Mouse (Mus musculus) MEL (cell line): Measurements from ENCODE around the gene Fmod. TPM values are rescaled to one million over a fixed set of nuclear protein-coding genes. Genes with fewer than 3 reads are reported as not detected.

ENCODE experiments used
- DNase-seq: peaks from one replicate; pipeline ENCODE4 v3.0.0; 2011; ENCODE audit warnings: low read depth, low spot score
- H3K27ac ChIP-seq: 2 replicates; pipeline ENCODE4 v1.5.1; 2012; ENCODE audit warnings: low read depth, mild to moderate bottlenecking, control low read depth, low read length, moderate library complexity; ENCODE audit not compliant: control insufficient read depth
- H3K27me3 ChIP-seq, 2 experiments: fragments of 150-350 bp in 1 of 2; sonication (generic) in 1 of 2; 2 replicates each; pipeline ENCODE4 v1.6.1; 2012; ENCODE audit warnings: low read length in 2 of 2, mild to moderate bottlenecking in 2 of 2, improper control_type of control experiment in 1 of 2, moderate library complexity in 1 of 2; ENCODE audit not compliant: insufficient read depth in 2 of 2, control insufficient read depth in 1 of 2
- H3K36me3 ChIP-seq, 2 experiments: 2 replicates each; pipeline ENCODE4 v1.6.1; 2012 to 2014; ENCODE audit warnings: low read length in 2 of 2, improper control_type of control experiment in 1 of 2, inconsistent platforms in 1 of 2, mild to moderate bottlenecking in 1 of 2; ENCODE audit not compliant: insufficient read depth in 2 of 2, control insufficient read depth in 1 of 2
- H3K4me1 ChIP-seq, 2 experiments: fragments of 150-350 bp in 1 of 2; sonication (generic) in 1 of 2; 2 replicates each; pipeline ENCODE4 v1.6.1; 2012; ENCODE audit warnings: low read length in 2 of 2, improper control_type of control experiment in 1 of 2, mild to moderate bottlenecking in 1 of 2; ENCODE audit not compliant: insufficient read depth in 2 of 2, control insufficient read depth in 1 of 2
- H3K4me3 ChIP-seq, 2 experiments: fragments of 150-350 bp in 1 of 2; sonication (generic) in 1 of 2; 2 replicates each; pipeline ENCODE4 v1.5.1; 2012; ENCODE audit warnings: low read depth in 2 of 2, low read length in 2 of 2, mild to moderate bottlenecking in 2 of 2, moderate library complexity in 2 of 2, control low read depth in 1 of 2, improper control_type of control experiment in 1 of 2; ENCODE audit not compliant: control insufficient read depth in 1 of 2, insufficient read depth in 1 of 2
- H3K79me2 ChIP-seq: 2 replicates; pipeline ENCODE4 v1.6.1; 2012; ENCODE audit warnings: mild to moderate bottlenecking, low read length, moderate library complexity; ENCODE audit not compliant: control insufficient read depth, poor library complexity, insufficient read depth
- H3K9ac ChIP-seq: 2 replicates; pipeline ENCODE4 v1.6.1; 2012; ENCODE audit warnings: low read depth, mild to moderate bottlenecking, control low read depth, low read length, moderate library complexity; ENCODE audit not compliant: control insufficient read depth, poor library complexity, severe bottlenecking
- H3K9me3 ChIP-seq: fragments of 150-350 bp; sonication (generic); replicated peaks from 2 replicates; pipeline ENCODE4 v1.6.1; 2012; ENCODE audit warnings: mild to moderate bottlenecking, low read length, improper control_type of control experiment, moderate library complexity; ENCODE audit not compliant: insufficient read depth
- CHD1 ChIP-seq: IDR thresholded peaks from 2 replicates; pipeline ENCODE4 v1.6.1; 2012; ENCODE audit warnings: low read depth, mild to moderate bottlenecking, inconsistent platforms, low read length, improper control_type of control experiment
- CTCF ChIP-seq, 3 experiments: IDR thresholded peaks in 2 of 3; conservative IDR thresholded peaks in 1 of 3; 2 replicates each; pipeline ENCODE4 v1.5.1; 2011 to 2012; ENCODE audit warnings: low read length in 3 of 3, low read depth in 2 of 3, mild to moderate bottlenecking in 2 of 3, improper control_type of control experiment in 1 of 3, inconsistent platforms in 1 of 3, mixed read lengths in 1 of 3, moderate library complexity in 1 of 3; ENCODE audit not compliant: control insufficient read depth in 1 of 3, insufficient read depth in 1 of 3, poor library complexity in 1 of 3, severe bottlenecking in 1 of 3
- EP300 ChIP-seq, 2 experiments: IDR thresholded peaks; 2 replicates each; pipeline ENCODE4 v1.6.1; 2011; ENCODE audit warnings: improper control_type of control experiment in 2 of 2, low read length in 2 of 2, low read depth in 1 of 2, mild to moderate bottlenecking in 1 of 2
- ETS1 ChIP-seq: IDR thresholded peaks from 2 replicates; pipeline ENCODE4 v1.6.1; 2012; ENCODE audit warnings: low read depth, mild to moderate bottlenecking, inconsistent platforms, low read length, improper control_type of control experiment, moderate library complexity
- GABPA ChIP-seq: IDR thresholded peaks from 2 replicates; pipeline ENCODE4 v1.6.1; 2012; ENCODE audit warnings: low read depth, mild to moderate bottlenecking, inconsistent platforms, low read length, improper control_type of control experiment, moderate library complexity
- GATA1 ChIP-seq: IDR thresholded peaks from 2 replicates; pipeline ENCODE4 v1.6.1; 2011; ENCODE audit warnings: low read depth, low read length, improper control_type of control experiment
- HCFC1 ChIP-seq: IDR thresholded peaks from 2 replicates; pipeline ENCODE4 v1.6.1; 2012; ENCODE audit warnings: low read depth, mild to moderate bottlenecking, inconsistent platforms, low read length, improper control_type of control experiment, moderate library complexity
- KAT2A ChIP-seq: conservative IDR thresholded peaks from 2 replicates; pipeline ENCODE4 v1.6.1; 2012; ENCODE audit warnings: low read depth, low read length, improper control_type of control experiment, inconsistent platforms
- MAFK ChIP-seq: IDR thresholded peaks from 2 replicates; pipeline ENCODE4 v1.6.1; 2011; ENCODE audit warnings: low read depth, mild to moderate bottlenecking, low read length, improper control_type of control experiment, borderline replicate concordance
- MAZ ChIP-seq: IDR thresholded peaks from 2 replicates; pipeline ENCODE4 v1.6.1; 2012; ENCODE audit warnings: low read depth, mild to moderate bottlenecking, inconsistent platforms, low read length, improper control_type of control experiment
- MXI1 ChIP-seq: IDR thresholded peaks from 2 replicates; pipeline ENCODE4 v1.6.1; 2011; ENCODE audit warnings: mild to moderate bottlenecking, low read depth, low read length, improper control_type of control experiment
- MYB ChIP-seq: IDR thresholded peaks from 2 replicates; pipeline ENCODE4 v1.6.1; 2011; ENCODE audit warnings: mild to moderate bottlenecking, low read depth, low read length, improper control_type of control experiment
- NRF1 ChIP-seq: IDR thresholded peaks from 2 replicates; pipeline ENCODE4 v1.6.1; 2014; ENCODE audit warnings: low read depth, mild to moderate bottlenecking, inconsistent platforms, low read length, improper control_type of control experiment, moderate library complexity; ENCODE audit not compliant: poor library complexity, insufficient read depth, severe bottlenecking
- POLR2A ChIP-seq, 2 experiments: IDR thresholded peaks; 2 replicates each; pipeline ENCODE4 v1.6.1; 2011 to 2012; ENCODE audit warnings: low read length in 2 of 2, mild to moderate bottlenecking in 2 of 2, control low read depth in 1 of 2, improper control_type of control experiment in 1 of 2, low read depth in 1 of 2, moderate library complexity in 1 of 2; ENCODE audit not compliant: control insufficient read depth in 1 of 2, insufficient read depth in 1 of 2, poor library complexity in 1 of 2
- POLR2AphosphoS2 ChIP-seq: IDR thresholded peaks from 2 replicates; pipeline ENCODE4 v1.6.1; 2011; ENCODE audit warnings: low read length, improper control_type of control experiment
- POLR2AphosphoS5 ChIP-seq: IDR thresholded peaks from 2 replicates; pipeline ENCODE4 v1.6.1; 2012; ENCODE audit warnings: low read depth, borderline replicate concordance, mild to moderate bottlenecking, inconsistent platforms, low read length, moderate library complexity, mixed read lengths
- RAD21 ChIP-seq: IDR thresholded peaks from 2 replicates; pipeline ENCODE4 v1.6.1; 2011; ENCODE audit warnings: mild to moderate bottlenecking, low read depth, low read length, improper control_type of control experiment
- RCOR1 ChIP-seq: IDR thresholded peaks from 2 replicates; pipeline ENCODE4 v1.6.1; 2012; ENCODE audit warnings: low read depth, mild to moderate bottlenecking, inconsistent platforms, low read length, improper control_type of control experiment
- SIN3A ChIP-seq: IDR thresholded peaks from 2 replicates; pipeline ENCODE4 v1.6.1; 2012; ENCODE audit warnings: low read length, improper control_type of control experiment, inconsistent platforms
- SMC3 ChIP-seq: IDR thresholded peaks from 2 replicates; pipeline ENCODE4 v1.6.1; 2011; ENCODE audit warnings: low read depth, low read length, improper control_type of control experiment
- TAL1 ChIP-seq: IDR thresholded peaks from 2 replicates; pipeline ENCODE4 v1.6.1; 2012; ENCODE audit warnings: mild to moderate bottlenecking, inconsistent platforms, low read length, moderate library complexity, mixed read lengths
- TBP ChIP-seq: IDR thresholded peaks from 2 replicates; pipeline ENCODE4 v1.8.0; 2011; ENCODE audit warnings: low read depth, low read length, improper control_type of control experiment
- TCF12 ChIP-seq: IDR thresholded peaks from 2 replicates; pipeline ENCODE4 v1.6.1; 2014; ENCODE audit warnings: low read depth, mild to moderate bottlenecking, inconsistent platforms, low read length, improper control_type of control experiment, moderate library complexity
- UBTF ChIP-seq: IDR thresholded peaks from 2 replicates; pipeline ENCODE4 v1.6.1; 2012; ENCODE audit warnings: low read depth, mild to moderate bottlenecking, inconsistent platforms, low read length, improper control_type of control experiment, moderate library complexity, borderline replicate concordance; ENCODE audit not compliant: insufficient read depth
- USF1 ChIP-seq: IDR thresholded peaks from 2 replicates; pipeline ENCODE4 v1.6.1; 2014; ENCODE audit warnings: low read depth, mild to moderate bottlenecking, inconsistent platforms, low read length, improper control_type of control experiment, moderate library complexity
- ZC3H11A ChIP-seq: IDR thresholded peaks from 2 replicates; pipeline ENCODE4 v1.6.1; 2012; ENCODE audit warnings: low read depth, mild to moderate bottlenecking, inconsistent platforms, low read length, improper control_type of control experiment
- ZKSCAN1 ChIP-seq: IDR thresholded peaks from 2 replicates; pipeline ENCODE4 v1.6.1; 2012; ENCODE audit warnings: low read depth, mild to moderate bottlenecking, inconsistent platforms, low read length, improper control_type of control experiment, moderate library complexity
- ZMIZ1 ChIP-seq: IDR thresholded peaks from 2 replicates; pipeline ENCODE4 v1.6.1; 2012; ENCODE audit warnings: low read depth, mild to moderate bottlenecking, inconsistent platforms, low read length, improper control_type of control experiment, moderate library complexity
- ZNF384 ChIP-seq: IDR thresholded peaks from 2 replicates; pipeline ENCODE4 v1.6.1; 2012; ENCODE audit warnings: low read depth, mild to moderate bottlenecking, inconsistent platforms, low read length, improper control_type of control experiment
- polyA plus RNA-seq, 2 experiments: library from polyadenylated mRNA; stranded (reverse) in 1 of 2; unstranded in 1 of 2; fragments of >175 nt in 1 of 2; fragments of >200 nt in 1 of 2; gene quantifications; 2 replicates each; pipeline versions ENCODE4 v1.2.1 to v1.2.4; 2012; ENCODE audit warnings: low replicate concordance in 2 of 2, low read depth in 1 of 2; ENCODE audit not compliant: insufficient read length in 2 of 2, insufficient read depth in 1 of 2, missing spikeins in 1 of 2
- total RNA-seq: library from RNA; depleted of rRNA; stranded (reverse); fragments of 300-350 nt; gene quantifications from 2 replicates; pipeline ENCODE4 v1.2.3, GENCODE M21; 2012

Fmod gene
- total and polyA plus RNA-seq, 3 experiments = not detected

DNA sequence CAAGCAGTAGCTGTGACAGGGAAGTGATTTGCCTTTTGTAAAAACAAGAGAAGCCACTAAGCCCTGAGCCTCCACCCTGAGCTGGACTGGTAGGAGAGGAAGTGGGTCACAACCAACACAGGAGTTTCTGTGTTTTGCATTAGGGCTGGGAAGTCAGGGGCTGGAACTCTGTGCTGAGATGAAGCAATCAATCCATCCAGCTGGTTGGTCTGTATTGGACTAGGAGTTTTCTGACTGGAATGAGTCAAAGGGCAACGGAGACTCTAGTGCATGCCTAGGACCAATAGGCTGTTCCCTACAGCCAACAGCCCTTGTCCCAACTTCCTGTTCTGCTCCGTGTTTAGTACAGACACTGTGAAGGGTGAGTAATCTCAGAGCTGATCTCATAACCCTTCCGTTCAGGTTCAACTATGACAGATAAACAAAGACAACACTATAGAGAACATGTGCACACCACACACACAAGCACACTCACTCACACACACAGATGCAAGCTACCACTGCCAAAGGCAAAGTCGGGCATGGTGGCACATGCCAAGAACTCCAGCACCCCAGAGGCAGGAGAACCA, 28.3 kb downstream of the Fmod start (continued):
- no peak for TF ChIP-seq MAZ
- TF ChIP-seq SIN3A = peak; percentile 51; the same call in 1 of the 2 replicates
- no peak for TF ChIP-seq NRF1
- peak; percentile 78 for TF ChIP-seq GATA1
- no peak for TF ChIP-seq POLR2AphosphoS5
- no peak for TF ChIP-seq ZNF384
- TF ChIP-seq TAL1 = no peak
- no peak for TF ChIP-seq MAFK
- no peak for TF ChIP-seq ZMIZ1
- TF ChIP-seq EP300 (IDR thresholded peaks at IDR 0.05; ENCODE audit: low read depth in 1 of 2, low read length in 2 of 2) = 0 out of 4 replicates have a peak, but pooled peaks have one; percentile 20 to 51
- TF ChIP-seq UBTF = no peak

DNA sequence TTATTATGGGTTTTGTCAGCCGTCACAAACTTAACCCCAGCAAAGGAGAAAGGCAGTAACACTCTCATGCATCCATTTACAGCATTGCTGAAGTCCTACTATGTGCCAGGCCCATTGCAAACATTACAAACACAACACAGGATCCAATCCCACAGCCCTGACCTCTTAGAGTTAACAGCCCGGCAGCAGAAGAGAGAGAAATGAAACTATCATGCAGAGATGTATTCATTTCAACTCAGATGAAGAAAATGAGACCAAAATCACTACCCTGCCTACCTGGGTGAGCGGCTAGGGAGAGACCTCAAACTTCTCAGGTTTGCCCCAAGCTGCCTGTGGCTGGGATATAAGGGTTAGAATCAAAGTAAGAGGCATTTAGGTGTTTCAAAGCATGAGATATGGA, 29.5 kb downstream of the Fmod start:
- no peak overlapping the region for H3K9ac ChIP-seq
- no peaks in the 10 kb centered on the region for H3K9me3 ChIP-seq
- no peak overlapping the region for H3K4me3 ChIP-seq
- no peaks in the 10 kb centered on the region for H3K79me2 ChIP-seq
- H3K27me3 ChIP-seq = no peaks in the 10 kb centered on the region
- peaks cover 7 to 27% of the 10 kb centered on the region in 2 experiments for H3K4me1 ChIP-seq
- no peak for DNase-seq
- TF ChIP-seq ZKSCAN1 = peak; percentile 95
- TF ChIP-seq KAT2A = no peak
- no peak for TF ChIP-seq USF1
- TF ChIP-seq MXI1 = 0 out of 2 replicates have a peak, but pooled peaks have one; percentile 12
- TF ChIP-seq UBTF = no peak
- no peak overlapping the region for H3K27ac ChIP-seq
- H3K36me3 ChIP-seq = peaks cover 0 to 12% of the 10 kb centered on the region in 2 experiments; a peak in 2 of 4 replicates

DNA sequence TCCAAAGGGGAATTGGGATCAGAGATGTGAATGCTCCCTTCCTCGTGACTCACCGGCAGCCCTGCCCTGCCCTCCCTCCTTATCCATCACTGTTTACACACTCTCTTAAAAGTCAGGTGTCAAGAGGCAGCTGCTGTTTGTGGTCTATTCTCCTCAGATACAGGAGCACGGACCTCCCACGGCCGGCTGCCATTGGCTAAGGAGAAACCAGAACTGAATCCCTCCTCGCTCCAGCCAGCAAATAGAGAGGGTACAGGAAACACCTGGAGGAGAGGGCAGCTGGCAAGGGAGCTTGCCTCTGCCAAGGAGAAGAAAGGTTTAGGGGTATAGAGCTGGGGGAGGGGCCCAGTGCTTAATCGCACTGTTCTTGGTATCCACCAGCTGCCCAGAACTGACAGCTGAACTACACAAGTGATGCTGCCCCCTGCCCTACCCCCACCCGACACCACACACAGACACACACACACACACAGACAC, 30.1 kb downstream of the Fmod start:
- no peak overlapping the region for H3K9ac ChIP-seq
- no peaks in the 10 kb centered on the region for H3K9me3 ChIP-seq
- no peak overlapping the region for H3K4me3 ChIP-seq
- H3K36me3 ChIP-seq = peaks cover 0 to 16% of the 10 kb centered on the region in 2 experiments; a peak in 2 of 4 replicates
- DNase-seq = peak; percentile 57
- H3K79me2 ChIP-seq = no peaks in the 10 kb centered on the region
- peaks cover 12 to 32% of the 10 kb centered on the region in 2 experiments for H3K4me1 ChIP-seq
- no peak overlapping the region for H3K27ac ChIP-seq
- H3K27me3 ChIP-seq = no peaks in the 10 kb centered on the region
- TF ChIP-seq ZKSCAN1 = no peak
- no peak for TF ChIP-seq RAD21
- TF ChIP-seq ZNF384 = no peak
- TF ChIP-seq MYB = no peak
- TF ChIP-seq TAL1 = peak; percentile 28
- TF ChIP-seq USF1 = peak; percentile 56; the same call in 1 of the 2 replicates
- TF ChIP-seq HCFC1 = no peak
- no peak for TF ChIP-seq POLR2AphosphoS2
- TF ChIP-seq SMC3 = no peak
- peak; percentile 90 for TF ChIP-seq ETS1
- TF ChIP-seq CTCF (IDR thresholded peaks at IDR 0.05 in 2 of 3, conservative IDR thresholded peaks at IDR 0.05 in 1 of 3; ENCODE audit: control insufficient read depth in 1 of 3, insufficient read depth in 1 of 3, low read depth in 2 of 3, low read length in 3 of 3, poor library complexity in 1 of 3, severe bottlenecking in 1 of 3) = no peak
- TF ChIP-seq ZMIZ1 = no peak
- no peak for TF ChIP-seq KAT2A
- TF ChIP-seq POLR2AphosphoS5 = no peak
- TF ChIP-seq CHD1 = no peak
- no peak for TF ChIP-seq NRF1
- peak; percentile 14; the same call in 1 of the 2 replicates for TF ChIP-seq RCOR1
- TF ChIP-seq TCF12 = peak; percentile 85
- TF ChIP-seq GABPA = no peak
- TF ChIP-seq POLR2A (IDR thresholded peaks at IDR 0.05; ENCODE audit: control insufficient read depth in 1 of 2, insufficient read depth in 1 of 2, low read depth in 1 of 2, low read length in 2 of 2, poor library complexity in 1 of 2) = no peak
- TF ChIP-seq SIN3A = peak; percentile 51; the same call in 1 of the 2 replicates
- TF ChIP-seq MAZ = 0 out of 2 replicates have a peak, but pooled peaks have one; percentile 25
- TF ChIP-seq ZC3H11A = no peak
- TF ChIP-seq TBP = no peak
